Comparison of ENCODE assay signal across 27 mouse cellular contexts in the genomic region with DNA sequence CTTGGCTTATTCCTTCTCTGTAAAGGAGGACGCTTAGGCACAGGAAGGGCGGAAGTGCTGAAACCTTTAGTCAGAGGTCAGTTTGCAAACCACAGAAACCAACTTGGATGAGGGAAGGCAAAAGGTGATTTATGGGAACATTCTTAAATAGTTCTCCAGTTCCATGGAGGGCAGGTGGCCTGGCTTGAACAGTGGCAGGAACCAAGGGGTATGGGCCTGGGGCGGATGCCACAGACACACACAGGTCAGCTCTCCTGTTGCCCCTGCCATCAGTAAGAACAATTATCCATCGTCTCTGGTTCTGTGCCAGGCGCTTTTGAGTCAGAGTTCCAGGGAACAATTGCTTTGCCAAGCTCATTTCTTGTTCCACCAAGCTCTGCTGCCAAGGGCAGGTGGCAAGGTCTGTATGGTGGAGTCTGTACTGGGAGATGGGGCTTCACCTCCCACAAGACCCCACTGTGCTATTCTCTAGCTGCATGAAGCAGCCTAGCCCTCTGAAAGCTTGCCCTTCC. TPM values are rescaled to one million over a fixed set of nuclear protein-coding genes. Genes with fewer than 3 reads are reported as not detected.
DNase-seq lines count a peak whose midpoint lies in the region; TF ChIP-seq lines count a peak whose summit lies in the region.
"Had no signal": no experiment of that assay in that cellular context is flagged by ENCODE, and none has a peak within 500 bp of the region (broad histone marks: within the 10 kb centered on the region; RNA-seq: fewer than 3 reads in every experiment).

No protein-coding gene starts in this region.

- H3K27me3 ChIP-seq in kidney, adult 2 months (replicated peaks; ENCODE audit: control insufficient read depth, insufficient read depth, low read length), result no peaks in the 10 kb centered on the region
- H3K27me3 ChIP-seq in myocyte (ENCODE audit: control insufficient read depth, insufficient read depth, insufficient read length), result no peaks in the 10 kb centered on the region
- H3K27me3 ChIP-seq: embryonic facial prominence, embryonic 13.5 days; forebrain, embryonic 15.5 days; hindbrain, embryonic 13.5 days; limb, embryonic 15.5 days; neural tube, embryonic 15.5 days had no signal

- TF ChIP-seq POLR2A in kidney, adult 2 months (IDR thresholded peaks at IDR 0.05; ENCODE audit: low read depth, low read length), result no peak
- TF ChIP-seq POLR2A in myocyte (IDR thresholded peaks at IDR 0.05; ENCODE audit: insufficient read length, low read depth), result no peak

- 73% methylated on average over 5 of the region's 5 CpGs for WGBS in kidney, adult 2 months

- no peak overlapping the region for H3K4me3 ChIP-seq in kidney, adult 2 months (ENCODE audit: insufficient read depth, low read depth, low read length)
- H3K4me3 ChIP-seq in myocyte, result no peak overlapping the region
- H3K4me3 ChIP-seq: embryonic facial prominence, embryonic 13.5 days; forebrain, embryonic 10.5 days; forebrain, embryonic 15.5 days; gastrocnemius, adult 2 months; hindbrain, embryonic 13.5 days; limb, embryonic 10.5 days; limb, embryonic 15.5 days; neural tube, embryonic 15.5 days had no signal

- H3K4me2 ChIP-seq in myocyte (ENCODE audit: low read depth), result peak overlapping the region; percentile 30
- H3K4me2 ChIP-seq: embryonic facial prominence, embryonic 13.5 days; forebrain, embryonic 15.5 days; heart, embryonic 11.5 days; hindbrain, embryonic 13.5 days; limb, embryonic 15.5 days; neural tube, embryonic 15.5 days had no signal

- no peaks in the 10 kb centered on the region for H3K79me2 ChIP-seq in myocyte (ENCODE audit: control insufficient read depth, insufficient read depth)

- no peak for TF ChIP-seq CTCF in kidney, adult 2 months (conservative IDR thresholded peaks at IDR 0.05; ENCODE audit: insufficient read depth, insufficient read length, low read depth, low read length)

- 0 out of 2 replicates have a peak, but pooled peaks cover under 1% of the 10 kb centered on the region for H3K4me1 ChIP-seq in kidney, adult 2 months (ENCODE audit: control insufficient read depth, insufficient read depth, low read length)
- H3K4me1 ChIP-seq: embryonic facial prominence, embryonic 13.5 days; forebrain, embryonic 10.5 days; forebrain, embryonic 15.5 days; hindbrain, embryonic 13.5 days; limb, embryonic 10.5 days; neural tube, embryonic 15.5 days had no signal

- peak; percentile 67 for DNase-seq in adrenal gland, adult 2 months
- no peak for DNase-seq in adrenal gland, postnatal 4 days (ENCODE audit: low spot score in 2 of 2)
- peak; percentile 34 for DNase-seq in kidney, postnatal 14 days
- no peak for DNase-seq in kidney, adult 2 months
- DNase-seq in Muller cell, postnatal 12 days (ENCODE audit: inconsistent ontology term), result peak; percentile 56
- DNase-seq in heart, postnatal 4 days, result no peak
- DNase-seq in spleen, adult 18-20 months, result no peak
- DNase-seq: gastrocnemius, adult 2 months; gastrocnemius, postnatal 36 days; heart, adult 18-20 months; heart, postnatal 36 days; kidney, adult 9 months; lung, adult 2 months; lung, postnatal 10 days; midbrain, embryonic 14.5 days; right cerebral cortex, postnatal 4 days had no signal

- H3K36me3 ChIP-seq in kidney, adult 2 months (ENCODE audit: control insufficient read depth, insufficient read depth, low read length), result no peaks in the 10 kb centered on the region
- H3K36me3 ChIP-seq in myocyte (ENCODE audit: control insufficient read depth, insufficient read depth), result peaks cover 38% of the 10 kb centered on the region
- H3K36me3 ChIP-seq: forebrain, embryonic 15.5 days had no signal

- no peak overlapping the region for H3ac ChIP-seq in myocyte (ENCODE audit: control insufficient read depth, insufficient read length)

- no peak overlapping the region for H3K27ac ChIP-seq in kidney, adult 2 months (ENCODE audit: insufficient read depth, low read depth, low read length)
- H3K27ac ChIP-seq: embryonic facial prominence, embryonic 13.5 days; forebrain, embryonic 10.5 days; forebrain, embryonic 15.5 days; gastrocnemius, adult 2 months; hindbrain, embryonic 13.5 days; limb, embryonic 10.5 days; limb, embryonic 15.5 days; liver, embryonic 14.5 days; macrophage; neural tube, embryonic 15.5 days had no signal

TF ChIP-seq in myocyte, 11 proteins besides CTCF, POLR2A, EP300 and RAD21:
- TF ChIP-seq E2F4 (IDR thresholded peaks at IDR 0.05; ENCODE audit: insufficient read depth), result no peak
- TF ChIP-seq MYOG (IDR thresholded peaks at IDR 0.05; ENCODE audit: control insufficient read depth in 1 of 3, insufficient read depth in 1 of 3, insufficient read length in 2 of 3, low read depth in 2 of 3), result peak in 1 of 3 experiments; percentile 12
- no peak for TF ChIP-seq MYOD1 (IDR thresholded peaks at IDR 0.05; ENCODE audit: control insufficient read depth in 1 of 3, insufficient read length in 2 of 3, low read depth in 2 of 3)
- TF ChIP-seq TCF12 (IDR thresholded peaks at IDR 0.05; ENCODE audit: insufficient read depth, poor library complexity, severe bottlenecking), result no peak
TF ChIP-seq in myocyte: peak in this region for 1.

RNA-seq across cellular contexts. Expression of gene Swap70, which starts 56.3 kb away (rescaled TPM):
- total RNA-seq in adrenal gland, adult 2 months (2021), result 10 to 100 TPM; 12.6 to 23.2 TPM
- polyA plus RNA-seq in adrenal gland, adult 2 months (2012; rRNA removed), result 10.7 and 13.0 TPM in 2 replicates
- total RNA-seq in adrenal gland, postnatal 4 days (2021), result 10 to 100 TPM; 30.2 to 31.2 TPM
- 10.0 and 12.5 TPM in 2 replicates for polyA plus RNA-seq in kidney, adult 2 months (2012; rRNA removed)
- polyA plus RNA-seq in myocyte (2012; fragmentation: generic; extraction: Trizol), result 11.4 TPM
- total RNA-seq in heart, postnatal 4 days (2021), result 10 to 100 TPM; 23.2 to 24.1 TPM

Comparison
In these comparisons a context has a peak if more than half of its experiments do, and no peak if none do; other contexts are left out.
1. DNase-seq: peak in adrenal gland, adult 2 months (single experiment), kidney, postnatal 14 days (single experiment) and Muller cell, postnatal 12 days (single experiment); none in adrenal gland, postnatal 4 days (0 of 2), kidney, adult 2 months (single experiment), heart, postnatal 4 days (single experiment) and spleen, adult 18-20 months (0 of 2).